Mouse (Mus musculus) liver, embryonic 14.5 days (tissue): ENCODE measurements around the gene Il10rb.

ENCODE experiments used
- CTCF ChIP-seq: IDR thresholded peaks from 2 replicates; pipeline ENCODE4 v1.5.1; 2016; ENCODE audit warnings: antibody characterized with exemption, low read depth, control low read depth
- EP300 ChIP-seq: IDR thresholded peaks from 2 replicates; pipeline ENCODE4 v1.6.1; 2016; ENCODE audit warnings: antibody characterized with exemption, low read depth

DNA sequence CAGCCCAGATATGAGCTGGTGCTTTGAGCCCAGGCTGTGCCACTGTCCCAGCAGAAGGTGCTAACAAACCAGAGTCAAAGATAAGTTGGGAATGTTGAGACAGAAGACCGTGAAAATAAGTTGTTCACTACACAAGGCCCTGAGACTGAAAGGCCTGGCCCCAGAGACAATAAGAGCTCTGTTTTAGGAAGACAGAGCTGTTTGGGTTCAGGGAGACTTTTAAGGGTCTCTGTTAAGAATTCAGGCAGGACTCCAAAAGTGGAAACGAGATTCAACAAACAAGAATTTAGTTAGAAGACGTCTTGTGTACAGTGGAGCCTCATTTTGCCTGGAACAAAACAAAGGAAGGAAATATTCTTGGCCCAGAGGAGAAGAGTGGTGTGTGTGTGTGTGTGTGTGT, 26.6 kb upstream of the Il10rb start:
- no peak for TF ChIP-seq CTCF
- no peak for TF ChIP-seq EP300
